In the genomic region with DNA sequence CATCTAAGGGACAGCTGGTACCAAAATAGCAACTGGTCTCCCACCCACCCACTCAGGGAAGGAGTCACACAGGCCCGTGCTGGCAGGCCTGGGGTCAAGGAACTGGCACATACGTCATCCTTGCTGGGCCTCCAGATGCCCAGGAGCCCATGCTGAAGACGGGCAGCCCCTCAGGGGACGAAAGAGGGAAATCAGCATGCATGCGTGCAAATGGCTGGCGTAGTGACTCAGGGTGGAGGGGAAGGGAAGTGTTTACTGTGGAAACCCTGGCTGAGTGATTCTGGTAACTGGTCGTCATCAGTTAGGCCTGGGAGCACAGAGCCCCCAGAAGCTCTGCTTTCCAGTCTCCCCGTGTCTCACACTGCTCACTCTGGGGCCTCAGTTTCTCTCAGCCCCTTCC, we compare ENCODE assay signal across 21 mouse cellular contexts. TPM values are rescaled to one million over a fixed set of nuclear protein-coding genes. Genes with fewer than 3 reads are reported as not detected.
DNase-seq lines count a peak whose midpoint lies in the region; ATAC-seq and TF ChIP-seq lines count a peak whose summit lies in the region.
"Had no signal": no experiment of that assay in that cellular context is flagged by ENCODE, and none has a peak within 500 bp of the region (broad histone marks: within the 10 kb centered on the region; RNA-seq: fewer than 3 reads in every experiment).

No protein-coding gene starts in this region.

- no peak overlapping the region for H3K9ac ChIP-seq in midbrain, embryonic 14.5 days (replicated peaks; ENCODE audit: low read length)
- no peak overlapping the region for H3K9ac ChIP-seq in stomach, postnatal 0 days (ENCODE audit: low read length)
- H3K9ac ChIP-seq: embryonic facial prominence, embryonic 12.5 days; forebrain, postnatal 0 days; intestine, embryonic 15.5 days; lung, embryonic 14.5 days; midbrain, embryonic 13.5 days had no signal

- ATAC-seq in midbrain, embryonic 14.5 days (ENCODE audit: low FRiP score, low TSS enrichment), result no peak
- ATAC-seq in stomach, postnatal 0 days (ENCODE audit: low FRiP score, low TSS enrichment), result no peak
- ATAC-seq: activated CD4-positive, CD25-positive, alpha-beta regulatory T cell, adult 4 months; forebrain, postnatal 0 days; intestine, embryonic 15.5 days; midbrain, embryonic 13.5 days; Patski had no signal

- no peak for TF ChIP-seq POLR2A in kidney, adult 2 months (IDR thresholded peaks at IDR 0.05; ENCODE audit: low read depth, low read length)

- no peak overlapping the region for H3K4me2 ChIP-seq in midbrain, embryonic 14.5 days (ENCODE audit: low read length)
- no peak overlapping the region for H3K4me2 ChIP-seq in stomach, postnatal 0 days (replicated peaks; ENCODE audit: low read depth)
- H3K4me2 ChIP-seq: embryonic facial prominence, embryonic 12.5 days; intestine, embryonic 15.5 days; lung, embryonic 14.5 days; midbrain, embryonic 13.5 days had no signal

- WGBS in heart, embryonic 10.5 days, result 70% methylated on average over 8 of the region's 8 CpGs
- 64% methylated on average over 8 of the region's 8 CpGs for WGBS in kidney, adult 2 months
- WGBS in midbrain, embryonic 10.5 days, result 85% methylated on average over 8 of the region's 8 CpGs
- 85% methylated on average over 8 of the region's 8 CpGs for WGBS in midbrain, embryonic 14.5 days
- WGBS in stomach, postnatal 0 days, result 72% methylated on average over 8 of the region's 8 CpGs

- no peak for TF ChIP-seq EP300 in stomach, postnatal 0 days (optimal IDR thresholded peaks at IDR 0.05)

- no peaks in the 10 kb centered on the region for H3K9me3 ChIP-seq in heart, embryonic 10.5 days
- H3K9me3 ChIP-seq in midbrain, embryonic 10.5 days (replicated peaks), result no peaks in the 10 kb centered on the region
- H3K9me3 ChIP-seq in midbrain, embryonic 14.5 days (ENCODE audit: control insufficient read depth, low read length), result no peaks in the 10 kb centered on the region
- H3K9me3 ChIP-seq in stomach, postnatal 0 days (ENCODE audit: control insufficient read depth, low read length), result no peaks in the 10 kb centered on the region
- H3K9me3 ChIP-seq: embryonic facial prominence, embryonic 12.5 days; intestine, embryonic 15.5 days; midbrain, embryonic 13.5 days had no signal

- no peak for TF ChIP-seq CTCF in kidney, adult 2 months (conservative IDR thresholded peaks at IDR 0.05; ENCODE audit: insufficient read depth, insufficient read length, low read depth, low read length)
- no peak for TF ChIP-seq CTCF in stomach, postnatal 0 days (IDR thresholded peaks at IDR 0.05; ENCODE audit: low read depth)

- DNase-seq in heart, embryonic 10.5 days (ENCODE audit: low spot score), result no peak
- DNase-seq in heart, postnatal 25 days (ENCODE audit: low spot score), result no peak
- DNase-seq in kidney, adult 2 months, result no peak
- no peak for DNase-seq in kidney, adult 9 months
- DNase-seq in midbrain, embryonic 10.5 days (ENCODE audit: low spot score), result no peak
- DNase-seq in midbrain, embryonic 14.5 days, result no peak
- DNase-seq in stomach, postnatal 0 days (ENCODE audit: low spot score), result peak; percentile 13
- DNase-seq: adrenal gland, postnatal 14 days; B cell, adult 2 months; cerebellum, adult 2 months; forebrain, postnatal 0 days; lung, embryonic 14.5 days; lung, postnatal 4 days; right cerebral cortex, adult 18-20 months; thymus, adult 18-20 months had no signal

- no peak overlapping the region for H3K4me3 ChIP-seq in heart, embryonic 10.5 days
- H3K4me3 ChIP-seq in kidney, adult 2 months (ENCODE audit: insufficient read depth, low read depth, low read length), result no peak overlapping the region
- no peak overlapping the region for H3K4me3 ChIP-seq in midbrain, embryonic 10.5 days
- H3K4me3 ChIP-seq in midbrain, embryonic 14.5 days (replicated peaks; ENCODE audit: low read depth, low read length), result no peak overlapping the region
- H3K4me3 ChIP-seq in stomach, postnatal 0 days (ENCODE audit: low read depth, low read length), result no peak overlapping the region
- H3K4me3 ChIP-seq: embryonic facial prominence, embryonic 12.5 days; intestine, embryonic 15.5 days; midbrain, embryonic 13.5 days; myocyte had no signal

- intact Hi-C loops in heart, postnatal 25 days (cut with DNase I), result no loop called here

- peak overlapping the region; percentile 59 for H3K27ac ChIP-seq in heart, embryonic 10.5 days
- peak overlapping the region; percentile 49 for H3K27ac ChIP-seq in kidney, adult 2 months (ENCODE audit: insufficient read depth, low read depth, low read length)
- peak overlapping the region; percentile 50; the same call in 1 of the 2 replicates for H3K27ac ChIP-seq in midbrain, embryonic 10.5 days (replicated peaks)
- H3K27ac ChIP-seq in midbrain, embryonic 14.5 days (replicated peaks; ENCODE audit: low read depth, low read length), result no peak overlapping the region
- H3K27ac ChIP-seq in stomach, postnatal 0 days (replicated peaks), result no peak overlapping the region
- H3K27ac ChIP-seq: embryonic facial prominence, embryonic 12.5 days; intestine, embryonic 15.5 days; midbrain, embryonic 13.5 days had no signal

- H3K27me3 ChIP-seq in heart, embryonic 10.5 days (ENCODE audit: insufficient read depth, poor library complexity, severe bottlenecking), result no peaks in the 10 kb centered on the region
- no peaks in the 10 kb centered on the region for H3K27me3 ChIP-seq in kidney, adult 2 months (replicated peaks; ENCODE audit: control insufficient read depth, insufficient read depth, low read length)
- H3K27me3 ChIP-seq in midbrain, embryonic 10.5 days (ENCODE audit: low read depth, poor library complexity, severe bottlenecking), result no peaks in the 10 kb centered on the region
- no peaks in the 10 kb centered on the region for H3K27me3 ChIP-seq in midbrain, embryonic 14.5 days (ENCODE audit: control insufficient read depth, insufficient read depth, low read length)
- H3K27me3 ChIP-seq in stomach, postnatal 0 days (ENCODE audit: control insufficient read depth, insufficient read depth, low read length), result no peaks in the 10 kb centered on the region
- H3K27me3 ChIP-seq: embryonic facial prominence, embryonic 12.5 days; intestine, embryonic 15.5 days; midbrain, embryonic 13.5 days; Patski had no signal

- peaks cover 46% of the 10 kb centered on the region for H3K4me1 ChIP-seq in heart, embryonic 10.5 days
- 0 out of 2 replicates have a peak, but pooled peaks cover 4% of the 10 kb centered on the region for H3K4me1 ChIP-seq in kidney, adult 2 months (ENCODE audit: control insufficient read depth, insufficient read depth, low read length)
- H3K4me1 ChIP-seq in midbrain, embryonic 10.5 days, result peaks cover 38% of the 10 kb centered on the region
- no peaks in the 10 kb centered on the region for H3K4me1 ChIP-seq in midbrain, embryonic 14.5 days (ENCODE audit: control insufficient read depth, insufficient read depth, low read length)
- peaks cover 4% of the 10 kb centered on the region for H3K4me1 ChIP-seq in stomach, postnatal 0 days (replicated peaks; ENCODE audit: control insufficient read depth, insufficient read depth)

- peaks cover 13% of the 10 kb centered on the region for H3K36me3 ChIP-seq in heart, embryonic 10.5 days
- H3K36me3 ChIP-seq in kidney, adult 2 months (ENCODE audit: control insufficient read depth, insufficient read depth, low read length), result no peaks in the 10 kb centered on the region
- no peaks in the 10 kb centered on the region for H3K36me3 ChIP-seq in midbrain, embryonic 10.5 days
- no peaks in the 10 kb centered on the region for H3K36me3 ChIP-seq in midbrain, embryonic 14.5 days (ENCODE audit: control insufficient read depth, insufficient read depth, low read length)
- no peaks in the 10 kb centered on the region for H3K36me3 ChIP-seq in stomach, postnatal 0 days (ENCODE audit: control insufficient read depth, insufficient read depth, low read length)
- H3K36me3 ChIP-seq: embryonic facial prominence, embryonic 12.5 days; midbrain, embryonic 13.5 days had no signal

RNA-seq across cellular contexts. Expression of a gene that starts 18.9 kb away (rescaled TPM):
- polyA plus RNA-seq in heart, embryonic 10.5 days (2016; fragmentation: Nextera tagmentation; extraction: Ambion mirVana), result 87.1 and 149 TPM in 2 replicates
- 100 to 1,000 TPM; 126 to 140 TPM for total RNA-seq in heart, postnatal 25 days (2021)
- 228 and 289 TPM in 2 replicates for polyA plus RNA-seq in kidney, adult 2 months (2012; rRNA removed)
- polyA plus RNA-seq in midbrain, embryonic 10.5 days (2016; fragmentation: Nextera tagmentation; extraction: Ambion mirVana), result 25.6 and 29.2 TPM in 2 replicates
- 13.5 and 23.8 TPM in 2 replicates for polyA plus RNA-seq in midbrain, embryonic 14.5 days (2014; fragmentation: Nextera tagmentation; extraction: Ambion mirVana)
- polyA plus RNA-seq in stomach, postnatal 0 days (2015; fragmentation: Nextera tagmentation; extraction: Ambion mirVana), result 23.0 and 23.3 TPM in 2 replicates
- polyA plus RNA-seq: activated CD4-positive, CD25-positive, alpha-beta regulatory T cell, adult 4 months had no signal

RNA-seq across cellular contexts. Expression of a gene that starts 38.6 kb away (rescaled TPM):
- 24.7 and 34.8 TPM in 2 replicates for polyA plus RNA-seq in heart, embryonic 10.5 days (2016; fragmentation: Nextera tagmentation; extraction: Ambion mirVana)
- total RNA-seq in heart, postnatal 25 days (2021), result 1 to 10 TPM; 4.2 to 6.0 TPM
- polyA plus RNA-seq in kidney, adult 2 months (2012; rRNA removed), result 147 and 174 TPM in 2 replicates
- polyA plus RNA-seq in midbrain, embryonic 10.5 days (2016; fragmentation: Nextera tagmentation; extraction: Ambion mirVana), result 25.6 and 27.9 TPM in 2 replicates
- 15.3 and 15.6 TPM in 2 replicates for polyA plus RNA-seq in midbrain, embryonic 14.5 days (2014; fragmentation: Nextera tagmentation; extraction: Ambion mirVana)
- polyA plus RNA-seq in stomach, postnatal 0 days (2015; fragmentation: Nextera tagmentation; extraction: Ambion mirVana), result 15.1 and 17.3 TPM in 2 replicates

RNA-seq across cellular contexts. Expression of a gene that starts 43.8 kb away (rescaled TPM):
- 179 and 305 TPM in 2 replicates for polyA plus RNA-seq in heart, embryonic 10.5 days (2016; fragmentation: Nextera tagmentation; extraction: Ambion mirVana)
- total RNA-seq in heart, postnatal 25 days (2021), result 100 to 1,000 TPM; 733 to 743 TPM
- 31.6 and 47.4 TPM in 2 replicates for polyA plus RNA-seq in kidney, adult 2 months (2012; rRNA removed)
- 26.4 and 30.3 TPM in 2 replicates for polyA plus RNA-seq in midbrain, embryonic 10.5 days (2016; fragmentation: Nextera tagmentation; extraction: Ambion mirVana)
- polyA plus RNA-seq in midbrain, embryonic 14.5 days (2014; fragmentation: Nextera tagmentation; extraction: Ambion mirVana), result 69.2 and 76.2 TPM in 2 replicates
- 21.8 and 26.1 TPM in 2 replicates for polyA plus RNA-seq in stomach, postnatal 0 days (2015; fragmentation: Nextera tagmentation; extraction: Ambion mirVana)

RNA-seq across cellular contexts. Expression of a gene that starts 47.5 kb away (rescaled TPM):
- polyA plus RNA-seq in heart, embryonic 10.5 days (2016; fragmentation: Nextera tagmentation; extraction: Ambion mirVana), result 89.1 and 115 TPM in 2 replicates
- total RNA-seq in heart, postnatal 25 days (2021), result 10 to 100 TPM; 23.4 to 26.4 TPM
- 88.3 and 89.2 TPM in 2 replicates for polyA plus RNA-seq in kidney, adult 2 months (2012; rRNA removed)
- 119 and 132 TPM in 2 replicates for polyA plus RNA-seq in midbrain, embryonic 10.5 days (2016; fragmentation: Nextera tagmentation; extraction: Ambion mirVana)
- 61.4 and 76.5 TPM in 2 replicates for polyA plus RNA-seq in midbrain, embryonic 14.5 days (2014; fragmentation: Nextera tagmentation; extraction: Ambion mirVana)
- 55.8 and 57.8 TPM in 2 replicates for polyA plus RNA-seq in stomach, postnatal 0 days (2015; fragmentation: Nextera tagmentation; extraction: Ambion mirVana)

RNA-seq across cellular contexts. Expression of a gene that starts 55.5 kb away (rescaled TPM):
- 34.8 and 35.4 TPM in 2 replicates for polyA plus RNA-seq in heart, embryonic 10.5 days (2016; fragmentation: Nextera tagmentation; extraction: Ambion mirVana)
- 10 to 100 TPM; 20.7 to 25.4 TPM for total RNA-seq in heart, postnatal 25 days (2021)
- 28.4 and 30.4 TPM in 2 replicates for polyA plus RNA-seq in kidney, adult 2 months (2012; rRNA removed)
- polyA plus RNA-seq in midbrain, embryonic 10.5 days (2016; fragmentation: Nextera tagmentation; extraction: Ambion mirVana), result 26.7 and 33.6 TPM in 2 replicates
- 45.8 and 45.9 TPM in 2 replicates for polyA plus RNA-seq in midbrain, embryonic 14.5 days (2014; fragmentation: Nextera tagmentation; extraction: Ambion mirVana)
- 7.7 and 8.4 TPM in 2 replicates for polyA plus RNA-seq in stomach, postnatal 0 days (2015; fragmentation: Nextera tagmentation; extraction: Ambion mirVana)

Comparison
In these comparisons a context has a peak if more than half of its experiments do, and no peak if none do; other contexts are left out.
1. H3K27ac ChIP-seq: peak in heart, embryonic 10.5 days (single experiment), kidney, adult 2 months (single experiment) and midbrain, embryonic 10.5 days (single experiment); none in midbrain, embryonic 14.5 days (single experiment) and stomach, postnatal 0 days (single experiment).